Mouse (Mus musculus) forebrain, embryonic 16.5 days (tissue): ENCODE measurements around the gene Rpl38. TPM values are rescaled to one million over a fixed set of nuclear protein-coding genes. Genes with fewer than 3 reads are reported as not detected.
"Not testable (repeated sequence)": the region's sequence is repeated elsewhere in the genome, so short reads cannot be mapped to it uniquely, and the experiment has no call there.

Experiments used
- ATAC-seq: fragments of 200-750 bp; cut with Nextera tagmentation; 2 replicates; pipeline ENCODE4 v1.8.0; 2017; ENCODE audit warnings: mild to moderate bottlenecking, moderate library complexity
- H3K27ac ChIP-seq: fragments of 300-500 bp; sonication (generic); 2 replicates; pipeline ENCODE4 v1.5.1; 2014; ENCODE audit warnings: low read length, control low read depth
- H3K27me3 ChIP-seq: fragments of 300-500 bp; sonication (generic); replicated peaks from 2 replicates; pipeline ENCODE4 v1.6.1; 2014; ENCODE audit warnings: low read length; ENCODE audit not compliant: control insufficient read depth, insufficient read depth
- H3K36me3 ChIP-seq: fragments of 300-500 bp; sonication (generic); 2 replicates; pipeline ENCODE4 v1.6.1; 2014; ENCODE audit not compliant: control insufficient read depth, insufficient read depth
- H3K4me1 ChIP-seq: fragments of 300-500 bp; sonication (generic); replicated peaks from 2 replicates; pipeline ENCODE4 v1.6.1; 2014; ENCODE audit warnings: low read length; ENCODE audit not compliant: control insufficient read depth, insufficient read depth
- H3K4me2 ChIP-seq: fragments of 300-500 bp; sonication (generic); 2 replicates; pipeline ENCODE4 v1.6.1; 2014; ENCODE audit warnings: mild to moderate bottlenecking, low read length, control low read depth
- H3K4me3 ChIP-seq: fragments of 300-500 bp; sonication (generic); replicated peaks from 2 replicates; pipeline ENCODE4 v1.5.1; 2014; ENCODE audit warnings: mild to moderate bottlenecking, low read length, control low read depth
- H3K9ac ChIP-seq: fragments of 300-500 bp; sonication (generic); replicated peaks from 2 replicates; pipeline ENCODE4 v1.6.1; 2014; ENCODE audit warnings: low read depth, low read length, control low read depth
- H3K9me3 ChIP-seq: fragments of 300-500 bp; sonication (generic); 2 replicates; pipeline ENCODE4 v1.6.1; 2016; ENCODE audit warnings: low read length; ENCODE audit not compliant: control insufficient read depth
- WGBS: fragments of 180-500 bp; shearing (Covaris S2); extraction: QIAGEN DNeasy Blood & Tissue Kit; methylation state at CpG from one replicate; pipeline ENCODE4 v1.1.7; 2014; 5-methylcytosine and 5-hydroxymethylcytosine counted together
- polyA plus RNA-seq: library from polyadenylated mRNA; unstranded; fragments of >200 nt; fragmentation: Nextera tagmentation; extraction: Ambion mirVana; gene quantifications from 2 replicates; pipeline ENCODE4 v1.2.1, GENCODE M21; 2015

Gene Rpl38
- polyA plus RNA-seq, 1 experiment from 2014 or later, result 637 TPM

DNA sequence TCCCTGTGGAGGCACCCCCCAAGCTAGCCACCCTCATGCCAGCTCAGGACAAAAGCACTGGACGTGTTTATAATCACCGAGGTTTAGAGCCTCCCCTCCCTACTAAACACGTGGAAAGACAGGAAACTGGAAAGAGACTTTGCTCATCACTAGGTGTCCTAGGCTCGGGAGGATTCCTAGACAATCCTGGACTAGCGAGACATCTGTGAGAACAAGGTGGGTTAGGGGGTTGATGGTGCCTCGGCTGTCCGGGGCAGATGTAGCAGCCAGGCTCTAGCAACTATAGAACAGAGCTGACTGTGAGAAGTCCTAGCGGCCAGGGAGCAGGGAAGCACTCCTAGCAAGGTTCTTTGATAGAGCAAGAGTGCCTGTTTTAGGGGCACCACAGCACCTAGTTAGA is 5.9 kb downstream of the Rpl38 start:
- no peak overlapping the region for H3K4me2 ChIP-seq
- H3K27ac ChIP-seq, result no peak overlapping the region
- WGBS, result 48% methylated on average over 8 of the region's 8 CpGs
- no peak overlapping the region for H3K9ac ChIP-seq
- no peak for ATAC-seq
- H3K4me1 ChIP-seq, result peaks cover 42% of the 10 kb centered on the region
- no peak overlapping the region for H3K4me3 ChIP-seq
- H3K27me3 ChIP-seq, result no peaks in the 10 kb centered on the region
- H3K9me3 ChIP-seq, result no peaks in the 10 kb centered on the region
- H3K36me3 ChIP-seq, result peaks cover 22% of the 10 kb centered on the region

GRCm38 (mm10) chr11:114674796-114675195 is 6.5 kb downstream of the Rpl38 start:
- not testable (repeated sequence) for H3K27me3 ChIP-seq, H3K9ac ChIP-seq, H3K27ac ChIP-seq, ATAC-seq, H3K9me3 ChIP-seq
- H3K4me3 ChIP-seq, result peak overlapping the region; percentile 43
- peak overlapping the region; percentile 77 for H3K4me2 ChIP-seq
- peaks cover 39% of the 10 kb centered on the region for H3K4me1 ChIP-seq
- WGBS, result no CpG with 5 or more reads among the region's 3 CpGs
- peaks cover 22% of the 10 kb centered on the region for H3K36me3 ChIP-seq

GRCm38 (mm10) chr11:114675341-114675825 is 7.1 kb downstream of the Rpl38 start, which contains the start of gene Ttyh2:
Ttyh2 (plus strand) TSS chr11:114675431.
- no peaks in the 10 kb centered on the region for H3K27me3 ChIP-seq
- H3K9ac ChIP-seq, result peak within 1 kb of the TSS; percentile 58
- no peaks in the 10 kb centered on the region for H3K9me3 ChIP-seq
- ATAC-seq, result peak; percentile 83
- H3K4me1 ChIP-seq, result peaks cover 34% of the 10 kb centered on the region
- H3K27ac ChIP-seq, result 0 out of 2 replicates have a peak within 1 kb of the TSS, but pooled peaks have one; percentile 21
- peak within 1 kb of the TSS; percentile 77 for H3K4me2 ChIP-seq
- under 1% methylated on average over 39 of the region's 40 CpGs for WGBS
- peak within 1 kb of the TSS; percentile 43 for H3K4me3 ChIP-seq
- peaks cover 22% of the 10 kb centered on the region for H3K36me3 ChIP-seq

GRCm38 (mm10) chr11:114675826-114676401 is 7.6 kb downstream of the Rpl38 start:
- Histone ChIP-seq H3K4me2 (peak overlapping the region; percentile 77), H3K27me3 (no peaks in the 10 kb centered on the region), H3K4me3 (peak overlapping the region; percentile 43), H3K36me3 (peaks cover 21% of the 10 kb centered on the region), H3K9ac (peak overlapping the region; percentile 58), H3K27ac (0 out of 2 replicates have a peak overlapping the region, but pooled peaks have one; percentile 21), H3K4me1 (peaks cover 31% of the 10 kb centered on the region), H3K9me3 (no peaks in the 10 kb centered on the region)
- ATAC-seq, result 0 out of 2 replicates have a peak, but pooled peaks have one; percentile 16
- under 1% methylated on average over 27 of the region's 27 CpGs for WGBS

GRCm38 (mm10) chr11:114676431-114676830 is 8.1 kb downstream of the Rpl38 start:
- peak overlapping the region; percentile 58 for H3K9ac ChIP-seq
- WGBS, result 5% methylated on average over 14 of the region's 14 CpGs
- peak overlapping the region; percentile 43 for H3K4me3 ChIP-seq
- H3K36me3 ChIP-seq, result peaks cover 16% of the 10 kb centered on the region; the same call in 1 of the 2 replicates
- H3K4me2 ChIP-seq, result peak overlapping the region; percentile 77
- no peaks in the 10 kb centered on the region for H3K27me3 ChIP-seq
- H3K4me1 ChIP-seq, result peaks cover 29% of the 10 kb centered on the region
- no peak for ATAC-seq
- 0 out of 2 replicates have a peak overlapping the region, but pooled peaks have one; percentile 21 for H3K27ac ChIP-seq
- no peaks in the 10 kb centered on the region for H3K9me3 ChIP-seq

GRCm38 (mm10) chr11:114676896-114677530 is 8.7 kb downstream of the Rpl38 start:
- no peak overlapping the region for H3K27ac ChIP-seq
- peak overlapping the region; percentile 58; the same call in 1 of the 2 replicates for H3K9ac ChIP-seq
- H3K9me3 ChIP-seq, result no peaks in the 10 kb centered on the region
- peaks cover 12% of the 10 kb centered on the region; the same call in 1 of the 2 replicates for H3K36me3 ChIP-seq
- H3K4me2 ChIP-seq, result peak overlapping the region; percentile 77
- H3K4me1 ChIP-seq, result peaks cover 29% of the 10 kb centered on the region
- H3K27me3 ChIP-seq, result no peaks in the 10 kb centered on the region
- no peak for ATAC-seq
- peak overlapping the region; percentile 43 for H3K4me3 ChIP-seq
- 44% methylated on average over 9 of the region's 9 CpGs for WGBS

DNA sequence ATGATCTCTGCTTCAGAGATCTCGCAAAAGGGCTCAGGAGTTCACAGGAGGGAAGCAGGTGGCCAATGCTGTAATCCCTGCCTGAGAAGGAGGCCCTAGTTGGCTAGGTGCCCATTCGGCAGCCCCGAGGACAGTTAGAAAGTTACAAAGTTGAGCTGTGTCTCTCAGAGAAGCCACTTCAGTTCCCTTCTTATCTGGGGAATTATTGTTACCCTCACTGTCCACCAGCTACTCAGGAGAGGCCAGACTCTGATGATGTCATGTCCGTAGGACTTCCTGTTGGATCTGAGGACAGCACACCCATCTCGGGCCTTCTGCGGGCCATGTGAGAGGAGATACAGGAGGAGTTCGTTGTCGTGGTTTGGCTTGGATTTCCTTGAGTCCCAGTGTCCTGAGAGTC is 11.3 kb downstream of the Rpl38 start:
- ATAC-seq, result no peak
- whole genome bisulfite sequencing, result 73% methylated on average over 8 of the region's 8 CpGs
- H3K27me3 ChIP-seq, result no peaks in the 10 kb centered on the region
- H3K4me1 ChIP-seq, result peaks cover 27% of the 10 kb centered on the region
- H3K36me3 ChIP-seq, result no peaks in the 10 kb centered on the region
- H3K4me2 ChIP-seq, result no peak overlapping the region
- H3K4me3 ChIP-seq, result no peak overlapping the region
- no peaks in the 10 kb centered on the region for H3K9me3 ChIP-seq
- no peak overlapping the region for H3K9ac ChIP-seq
- H3K27ac ChIP-seq, result no peak overlapping the region

DNA sequence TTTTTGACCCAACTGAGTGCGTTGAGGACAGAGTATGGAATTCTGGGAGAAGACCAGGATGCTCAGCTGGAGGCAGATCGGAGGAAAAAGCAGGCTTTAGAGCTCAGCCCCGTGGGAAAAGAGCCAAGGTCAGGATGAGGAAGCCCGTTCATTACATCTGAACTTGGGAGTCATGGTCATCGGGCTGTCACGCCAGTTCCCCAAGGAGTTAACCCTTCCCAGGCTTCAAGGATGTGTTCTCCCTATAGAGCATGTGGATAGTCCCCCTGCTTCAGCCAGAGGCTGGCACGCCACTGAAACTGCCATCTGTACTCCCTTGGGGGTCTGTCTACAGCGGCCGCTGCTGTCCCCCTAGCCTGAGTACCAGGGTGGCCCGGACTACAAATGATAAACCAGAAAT is 12.0 kb downstream of the Rpl38 start:
- Histone ChIP-seq H3K9me3 (no peaks in the 10 kb centered on the region), H3K4me2 (no peak overlapping the region), H3K36me3 (no peaks in the 10 kb centered on the region), H3K27ac (no peak overlapping the region), H3K4me3 (no peak overlapping the region), H3K9ac (no peak overlapping the region), H3K27me3 (no peaks in the 10 kb centered on the region), H3K4me1 (peaks cover 24% of the 10 kb centered on the region)
- WGBS, result 65% methylated on average over 10 of the region's 10 CpGs
- ATAC-seq, result no peak

GRCm38 (mm10) chr11:114681054-114681453 is 12.7 kb downstream of the Rpl38 start:
- peaks cover 18% of the 10 kb centered on the region for H3K4me1 ChIP-seq
- H3K9me3 ChIP-seq, result no peaks in the 10 kb centered on the region
- no peaks in the 10 kb centered on the region for H3K27me3 ChIP-seq
- WGBS, result 76% methylated on average over 5 of the region's 5 CpGs
- no peaks in the 10 kb centered on the region for H3K36me3 ChIP-seq
- ATAC-seq, result no peak
- H3K4me2 ChIP-seq, result no peak overlapping the region
- H3K9ac ChIP-seq, result no peak overlapping the region
- no peak overlapping the region for H3K27ac ChIP-seq
- H3K4me3 ChIP-seq, result no peak overlapping the region
